Mouse (Mus musculus): ENCODE results near the gene Mettl7a3.
"Not testable (repeated sequence)": the region's sequence is repeated elsewhere in the genome, so short reads cannot be mapped to it uniquely, and the experiment has no call there.

- not testable (repeated sequence) for TF ChIP-seq CTCF (IDR thresholded peaks at IDR 0.05; ENCODE audit: low read depth); EP300 (optimal IDR thresholded peaks at IDR 0.05)
These were observed 5.4 kb upstream of the Mettl7a3 start for GRCm38 (mm10) chr15:100329336-100329735.
